Mouse (Mus musculus) heart, embryonic 10.5 days (tissue): ENCODE measurements around the gene Ehbp1. TPM values are rescaled to one million over a fixed set of nuclear protein-coding genes. Genes with fewer than 3 reads are reported as not detected.
A peak's percentile ranks its signal among the peaks of the same experiment; 100 is the strongest.

Source experiments
- DNase-seq: peaks from one replicate; pipeline ENCODE4 v3.0.0-alpha.2; 2017; ENCODE audit warnings: low spot score
- H3K27ac ChIP-seq: fragments of 300-500 bp; sonication (generic); 2 replicates; pipeline ENCODE4 v1.5.1; 2016; ENCODE audit warnings: mild to moderate bottlenecking
- H3K27me3 ChIP-seq: fragments of 300-500 bp; sonication (generic); 2 replicates; pipeline ENCODE4 v1.6.1; 2016; ENCODE audit warnings: mild to moderate bottlenecking; ENCODE audit not compliant: poor library complexity, insufficient read depth, severe bottlenecking
- H3K36me3 ChIP-seq: fragments of 300-500 bp; sonication (generic); 2 replicates; pipeline ENCODE4 v1.6.1; 2016; ENCODE audit warnings: mild to moderate bottlenecking, moderate library complexity
- H3K4me1 ChIP-seq: fragments of 300-500 bp; sonication (generic); 2 replicates; pipeline ENCODE4 v1.6.1; 2016; ENCODE audit warnings: mild to moderate bottlenecking
- H3K4me3 ChIP-seq: fragments of 300-500 bp; sonication (generic); 2 replicates; pipeline ENCODE4 v1.5.1; 2016; ENCODE audit warnings: mild to moderate bottlenecking, moderate library complexity
- H3K9me3 ChIP-seq: fragments of 300-500 bp; sonication (generic); 2 replicates; pipeline ENCODE4 v1.6.1; 2016; ENCODE audit warnings: mild to moderate bottlenecking, moderate library complexity
- WGBS: fragments of 180-500 bp; shearing (Covaris S2); methylation state at CpG from one replicate; pipeline ENCODE4 v1.1.7; 2016; 5-methylcytosine and 5-hydroxymethylcytosine counted together
- polyA plus RNA-seq: library from polyadenylated mRNA; unstranded; fragments of >200 nt; fragmentation: Nextera tagmentation; extraction: Ambion mirVana; gene quantifications from 2 replicates; pipeline ENCODE4 v1.2.1, GENCODE M21; 2016

Gene Ehbp1
- 10.6 and 14.1 TPM in 2 replicates for polyA plus RNA-seq

DNA sequence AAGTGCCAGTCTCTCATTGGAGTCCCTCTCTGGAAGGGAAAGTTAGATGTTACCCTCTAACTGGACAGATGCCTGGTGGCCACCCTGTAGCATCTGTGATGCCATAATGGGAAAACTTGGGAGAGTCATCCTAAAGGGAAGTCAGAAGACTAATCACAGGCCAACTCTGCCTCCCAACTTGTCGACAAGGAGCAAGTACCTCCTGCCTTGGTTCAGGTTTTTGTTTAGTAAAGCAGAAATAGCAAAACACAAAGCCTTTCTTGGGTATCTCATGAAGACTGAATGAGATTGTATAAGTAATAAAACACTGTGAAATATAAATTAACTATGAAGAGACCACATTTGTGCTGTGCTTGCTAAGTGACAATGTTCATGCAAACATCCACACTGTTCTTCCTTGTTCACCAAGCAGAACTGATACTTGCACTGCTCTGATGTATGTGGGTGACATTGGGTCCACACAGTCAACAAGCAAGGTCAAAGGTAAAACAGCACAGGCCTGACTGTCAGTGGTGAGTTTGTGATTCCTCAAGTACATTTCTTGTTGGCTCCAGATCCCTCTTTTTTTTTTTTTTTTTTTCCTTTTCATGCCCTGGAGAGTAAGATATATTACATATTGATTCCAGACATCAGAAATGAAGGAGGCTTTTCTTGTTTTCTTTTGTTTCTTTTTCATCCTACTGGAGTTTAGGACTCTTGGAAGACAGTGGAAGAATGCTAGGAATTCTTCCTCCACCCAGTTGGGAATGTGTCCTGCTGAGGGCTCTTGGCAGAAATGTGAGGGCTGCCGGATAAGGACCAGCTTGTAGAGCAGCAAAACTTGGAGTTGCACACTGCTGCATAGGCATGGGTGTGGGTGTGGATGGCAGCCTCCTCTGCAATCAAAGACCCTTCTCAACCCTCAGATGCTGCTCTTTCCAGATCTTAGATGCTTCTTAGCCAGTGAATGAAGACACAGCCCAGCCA is at the start of gene Ehbp1:
Gene Ehbp1, minus strand, starts transcription at position 51 of the 966 bp plus-strand sequence.
- peaks cover 6% of the 10 kb centered on the region; the same call in 1 of the 2 replicates for H3K4me1 ChIP-seq
- 51% methylated on average over 2 of the region's 2 CpGs for WGBS
- H3K36me3 ChIP-seq = no peaks in the 10 kb centered on the region
- no peaks in the 10 kb centered on the region for H3K27me3 ChIP-seq
- DNase-seq = no peak
- no peak within 1 kb of the TSS for H3K4me3 ChIP-seq
- H3K27ac ChIP-seq = 0 out of 2 replicates have a peak within 1 kb of the TSS, but pooled peaks have one; percentile 16
- no peaks in the 10 kb centered on the region for H3K9me3 ChIP-seq

DNA sequence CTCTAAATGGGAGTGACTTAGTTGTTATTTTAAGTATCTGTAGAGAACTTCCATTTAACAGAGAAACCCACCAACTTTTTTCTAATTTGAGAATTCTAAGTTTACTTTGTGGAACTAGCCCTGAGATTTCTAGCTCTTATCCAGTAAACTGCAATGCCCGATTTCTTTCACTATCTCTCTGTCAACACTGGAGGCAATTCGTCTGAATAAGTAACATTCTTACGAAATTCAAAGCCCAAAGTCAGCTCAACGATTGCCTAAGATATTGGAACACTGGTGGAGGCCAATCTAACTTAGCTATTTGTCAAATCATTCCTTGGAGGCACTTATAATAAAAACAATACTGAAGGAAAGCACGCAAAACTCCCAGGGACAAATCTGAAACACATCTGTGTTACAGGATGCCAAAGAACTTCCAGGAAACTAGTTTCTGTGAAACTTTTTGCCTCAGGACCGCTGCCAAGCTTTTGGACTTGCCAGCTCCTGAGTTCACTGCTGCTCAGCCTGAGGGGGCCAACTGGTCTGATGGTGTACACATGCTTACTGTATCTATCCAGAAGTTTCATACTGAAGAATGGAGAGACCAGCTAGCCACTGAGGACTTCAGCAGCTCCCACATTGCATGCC is 45.5 kb upstream of the Ehbp1 start:
- H3K4me3 ChIP-seq = no peak overlapping the region
- no peaks in the 10 kb centered on the region for H3K4me1 ChIP-seq
- no peak for DNase-seq
- no peaks in the 10 kb centered on the region for H3K27me3 ChIP-seq
- H3K27ac ChIP-seq = no peak overlapping the region
- WGBS = 75% methylated on average over 6 of the region's 6 CpGs
- H3K9me3 ChIP-seq = no peaks in the 10 kb centered on the region
- H3K36me3 ChIP-seq = no peaks in the 10 kb centered on the region

DNA sequence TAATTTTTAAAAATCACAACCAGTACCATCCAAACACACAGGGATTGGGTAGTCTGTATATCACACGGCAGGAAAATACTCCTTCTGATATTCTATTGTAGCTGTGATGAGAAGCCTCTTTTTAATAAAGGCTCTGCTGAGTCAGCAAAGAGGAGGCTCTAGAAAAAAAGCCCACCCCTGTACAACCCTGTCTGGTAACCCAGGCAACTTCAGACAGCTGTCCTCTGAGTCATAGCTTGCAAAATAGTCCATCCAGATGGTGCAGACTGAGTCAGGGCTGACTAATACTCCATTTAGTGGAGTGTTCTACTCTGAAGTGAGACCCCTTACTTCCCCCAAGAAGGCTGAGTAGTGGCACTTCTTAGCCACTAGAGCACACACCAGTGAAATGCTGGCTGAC is 41.4 kb upstream of the Ehbp1 start:
- H3K9me3 ChIP-seq = no peaks in the 10 kb centered on the region
- H3K4me1 ChIP-seq = no peaks in the 10 kb centered on the region
- no peaks in the 10 kb centered on the region for H3K36me3 ChIP-seq
- H3K27me3 ChIP-seq = no peaks in the 10 kb centered on the region
- no peak for DNase-seq
- no peak overlapping the region for H3K4me3 ChIP-seq
- 66% methylated on average over 1 of the region's 1 CpGs for WGBS
- no peak overlapping the region for H3K27ac ChIP-seq

DNA sequence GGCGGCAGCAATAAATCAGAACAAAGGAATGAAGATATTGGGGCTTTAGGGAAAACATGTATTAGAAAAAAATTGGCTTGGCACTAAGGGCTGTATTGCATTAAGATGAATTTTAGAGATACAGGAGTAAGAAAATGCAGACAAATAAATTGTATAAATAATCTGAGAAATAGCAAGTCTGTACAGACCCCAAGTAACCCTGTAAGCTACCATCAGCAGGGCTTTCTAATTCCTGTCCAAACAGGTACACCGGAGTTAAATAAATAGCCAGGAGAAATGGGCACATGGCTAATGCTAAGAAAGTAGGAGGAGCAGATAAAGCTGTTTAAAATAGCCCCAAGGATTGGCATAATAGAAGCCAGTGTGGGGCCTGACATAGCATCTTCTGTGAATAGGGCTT is 32.7 kb upstream of the Ehbp1 start:
- H3K27me3 ChIP-seq = peaks cover 5% of the 10 kb centered on the region; the same call in 1 of the 2 replicates
- H3K9me3 ChIP-seq = no peaks in the 10 kb centered on the region
- H3K27ac ChIP-seq = no peak overlapping the region
- H3K4me3 ChIP-seq = no peak overlapping the region
- no peaks in the 10 kb centered on the region for H3K4me1 ChIP-seq
- H3K36me3 ChIP-seq = no peaks in the 10 kb centered on the region
- DNase-seq = no peak
- WGBS = 79% methylated on average over 2 of the region's 2 CpGs

DNA sequence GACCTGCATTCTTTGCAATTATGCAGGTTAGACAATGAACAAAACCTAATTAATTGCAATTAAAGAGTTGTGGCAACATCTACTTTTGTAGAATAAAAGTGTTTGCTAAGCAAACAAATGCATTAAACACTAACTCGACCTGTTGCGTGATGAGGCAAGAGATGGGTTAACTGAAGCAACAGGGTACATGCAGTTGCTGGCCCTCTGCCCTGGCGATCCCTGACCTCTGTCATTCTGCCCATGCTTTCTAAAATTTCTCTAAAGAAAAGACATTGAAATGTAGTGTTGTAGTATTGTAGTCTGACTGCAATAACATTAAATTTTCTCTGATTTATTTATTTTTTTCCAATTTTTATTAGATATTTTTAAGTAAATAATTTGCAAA is 31.2 kb upstream of the Ehbp1 start:
- H3K9me3 ChIP-seq = no peaks in the 10 kb centered on the region
- H3K36me3 ChIP-seq = no peaks in the 10 kb centered on the region
- H3K27ac ChIP-seq = no peak overlapping the region
- H3K4me3 ChIP-seq = no peak overlapping the region
- H3K4me1 ChIP-seq = no peaks in the 10 kb centered on the region
- WGBS = 81% methylated on average over 3 of the region's 3 CpGs
- no peak for DNase-seq
- peaks cover 5% of the 10 kb centered on the region; the same call in 1 of the 2 replicates for H3K27me3 ChIP-seq

DNA sequence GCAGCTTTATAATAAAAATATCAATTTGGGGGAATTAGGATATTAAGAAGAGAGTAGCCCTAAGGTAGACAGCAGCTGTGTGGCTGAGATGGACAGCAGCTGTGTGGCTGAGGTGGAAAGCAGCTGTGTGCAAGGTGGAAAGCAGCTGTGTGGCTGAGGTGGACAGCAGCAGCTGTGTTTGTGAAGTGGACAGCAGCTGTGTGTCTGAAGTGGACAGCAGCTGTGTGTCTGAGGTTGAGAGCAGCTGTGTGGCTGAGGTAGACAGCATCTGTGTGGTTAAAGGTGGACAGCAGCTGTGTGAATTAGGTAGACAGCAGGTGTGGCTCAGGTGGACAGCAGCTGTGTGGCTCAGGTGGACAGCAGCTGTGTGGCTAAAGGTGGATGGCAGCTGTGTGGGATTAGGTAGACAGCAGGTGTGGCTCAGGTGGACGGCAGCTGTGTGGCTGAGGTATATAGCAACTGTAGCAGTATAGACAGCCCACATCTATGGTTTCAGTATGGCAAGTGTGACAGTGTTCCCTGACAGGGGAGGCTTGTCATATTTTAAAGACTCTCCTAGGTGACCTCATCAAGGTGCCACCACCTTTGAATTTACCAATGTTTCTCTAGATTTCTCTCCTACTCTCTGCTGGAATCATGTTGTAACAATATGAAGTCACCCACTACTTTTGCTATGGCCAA is 30.7 kb upstream of the Ehbp1 start:
- Histone ChIP-seq H3K27ac (no peak overlapping the region), H3K9me3 (no peaks in the 10 kb centered on the region), H3K4me3 (no peak overlapping the region), H3K27me3 (peaks cover 5% of the 10 kb centered on the region; the same call in 1 of the 2 replicates), H3K4me1 (no peaks in the 10 kb centered on the region), H3K36me3 (no peaks in the 10 kb centered on the region)
- DNase-seq = no peak
- WGBS = 70% methylated on average over 1 of the region's 1 CpGs

DNA sequence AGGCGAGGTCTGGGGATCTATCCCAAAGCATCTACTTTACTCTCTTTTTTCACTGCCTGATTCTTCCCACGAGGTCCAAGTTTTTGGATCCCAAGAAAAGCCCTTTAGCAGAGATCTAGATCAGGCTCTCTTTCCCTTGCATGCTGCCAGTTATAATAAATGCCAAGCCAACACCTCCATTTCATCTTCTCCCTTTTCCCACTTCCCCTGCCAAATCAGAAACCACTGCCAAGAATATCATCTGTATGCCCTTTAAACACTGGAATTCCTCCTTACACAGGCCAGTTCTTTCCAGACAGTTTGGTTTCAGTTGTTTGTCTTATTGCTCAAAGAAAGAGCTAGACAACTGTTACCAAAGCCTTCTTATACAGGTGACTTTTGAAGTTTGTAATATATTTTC is 27.7 kb upstream of the Ehbp1 start:
- H3K27ac ChIP-seq = no peak overlapping the region
- 69% methylated on average over 2 of the region's 2 CpGs for WGBS
- H3K9me3 ChIP-seq = no peaks in the 10 kb centered on the region
- no peak overlapping the region for H3K4me3 ChIP-seq
- no peaks in the 10 kb centered on the region for H3K27me3 ChIP-seq
- no peaks in the 10 kb centered on the region for H3K4me1 ChIP-seq
- no peak for DNase-seq
- H3K36me3 ChIP-seq = no peaks in the 10 kb centered on the region

DNA sequence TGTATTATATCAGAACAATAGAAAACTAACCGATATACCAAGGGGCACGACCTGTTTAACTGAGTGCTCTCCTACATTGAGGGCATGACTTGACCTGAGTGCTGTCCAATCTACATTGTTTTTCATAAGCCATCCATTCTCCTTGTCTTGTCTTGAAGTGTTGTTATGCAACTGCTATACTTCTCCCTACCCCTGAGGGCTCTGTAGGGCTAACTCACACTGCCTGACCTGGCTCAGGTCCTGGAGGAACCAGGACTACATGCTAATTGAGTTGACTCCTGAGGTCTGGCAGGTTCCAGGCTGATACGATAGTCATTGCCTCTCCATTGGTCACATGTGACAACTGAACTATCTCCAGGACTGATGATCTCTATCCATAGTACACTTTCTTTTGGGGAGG is 26.5 kb upstream of the Ehbp1 start:
- 81% methylated on average over 3 of the region's 3 CpGs for WGBS
- H3K27ac ChIP-seq = no peak overlapping the region
- H3K9me3 ChIP-seq = no peaks in the 10 kb centered on the region
- no peaks in the 10 kb centered on the region for H3K36me3 ChIP-seq
- no peaks in the 10 kb centered on the region for H3K27me3 ChIP-seq
- DNase-seq = no peak
- H3K4me1 ChIP-seq = no peaks in the 10 kb centered on the region
- no peak overlapping the region for H3K4me3 ChIP-seq

DNA sequence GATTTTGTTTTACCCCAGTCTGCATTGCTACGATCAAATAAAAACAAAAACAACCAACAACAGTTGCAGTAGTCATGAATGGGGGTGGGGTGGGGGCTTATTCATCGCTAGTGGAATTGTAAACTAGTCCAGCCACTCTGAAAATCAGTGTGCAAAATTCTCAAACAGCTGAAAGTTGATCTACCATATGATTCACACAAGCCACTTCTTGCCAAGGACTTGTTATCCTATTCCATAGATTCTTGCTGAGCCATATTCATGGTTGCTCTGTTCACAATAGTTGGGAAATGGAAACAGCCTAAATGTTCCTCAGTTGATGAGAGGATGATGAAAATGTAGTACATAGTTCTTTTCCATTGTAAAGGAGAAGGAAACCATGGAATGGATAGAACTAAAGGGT is 24.4 kb upstream of the Ehbp1 start:
- Histone ChIP-seq H3K4me3 (no peak overlapping the region), H3K27ac (no peak overlapping the region), H3K27me3 (no peaks in the 10 kb centered on the region), H3K4me1 (no peaks in the 10 kb centered on the region), H3K9me3 (no peaks in the 10 kb centered on the region), H3K36me3 (no peaks in the 10 kb centered on the region)
- DNase-seq = no peak
- WGBS = 72% methylated on average over 2 of the region's 2 CpGs

DNA sequence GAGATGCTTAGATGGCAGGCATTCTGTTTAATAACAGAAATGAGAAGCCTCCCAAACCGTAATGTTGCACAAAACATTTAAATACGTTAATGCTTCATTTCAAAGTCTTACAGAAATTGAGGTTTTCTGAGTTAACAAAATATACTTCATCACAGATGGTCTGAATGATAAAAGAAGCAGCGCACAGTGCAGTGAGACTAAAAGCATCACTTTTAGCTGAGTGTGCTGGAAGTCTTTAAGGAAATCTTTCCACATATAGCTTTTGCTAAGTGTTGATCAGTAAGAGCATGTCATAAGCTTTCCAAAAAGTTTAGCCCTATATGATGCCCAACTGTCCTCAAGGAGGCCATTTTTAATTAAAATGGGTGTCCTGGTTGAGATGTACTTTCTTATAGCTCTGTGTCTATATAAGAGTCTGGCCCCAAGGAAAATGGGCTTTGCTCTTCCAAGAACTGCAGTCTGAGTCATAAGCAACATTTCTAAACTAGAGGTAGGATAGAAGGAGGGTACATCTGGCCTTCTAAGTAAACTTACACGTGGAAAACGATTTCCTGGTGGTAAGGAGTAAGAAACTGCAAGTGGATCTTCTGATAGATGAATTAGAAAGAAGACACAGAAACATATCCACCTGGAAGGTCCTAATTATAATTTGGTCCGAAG is 12.0 kb upstream of the Ehbp1 start:
- no peak overlapping the region for H3K27ac ChIP-seq
- DNase-seq = no peak
- no peaks in the 10 kb centered on the region for H3K4me1 ChIP-seq
- 84% methylated on average over 6 of the region's 6 CpGs for WGBS
- no peaks in the 10 kb centered on the region for H3K9me3 ChIP-seq
- H3K4me3 ChIP-seq = no peak overlapping the region
- H3K36me3 ChIP-seq = no peaks in the 10 kb centered on the region
- H3K27me3 ChIP-seq = no peaks in the 10 kb centered on the region

DNA sequence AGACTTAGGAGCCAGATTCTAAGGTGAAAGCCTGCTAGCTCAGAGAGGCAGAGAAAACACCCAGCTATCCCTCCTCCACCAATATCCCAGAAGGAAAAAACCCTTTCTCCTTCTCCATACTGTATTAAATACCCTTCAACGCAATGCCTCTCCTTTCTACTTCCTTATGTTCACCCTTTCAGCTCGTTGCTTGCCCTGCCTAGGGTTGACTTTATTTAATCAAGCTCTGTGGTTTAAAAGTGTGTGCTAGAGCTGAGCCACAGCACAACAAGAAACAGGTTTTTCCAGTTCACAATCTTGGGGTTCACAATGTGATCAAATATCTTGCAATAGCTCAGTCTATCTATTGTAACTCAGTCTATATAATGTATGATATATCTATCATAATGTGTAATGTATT is 7.9 kb upstream of the Ehbp1 start:
- no peak for DNase-seq
- Histone ChIP-seq H3K36me3 (no peaks in the 10 kb centered on the region), H3K4me3 (no peak overlapping the region), H3K9me3 (no peaks in the 10 kb centered on the region), H3K27ac (no peak overlapping the region), H3K27me3 (no peaks in the 10 kb centered on the region), H3K4me1 (no peaks in the 10 kb centered on the region)
- WGBS = 71% methylated on average over 2 of the region's 2 CpGs

DNA sequence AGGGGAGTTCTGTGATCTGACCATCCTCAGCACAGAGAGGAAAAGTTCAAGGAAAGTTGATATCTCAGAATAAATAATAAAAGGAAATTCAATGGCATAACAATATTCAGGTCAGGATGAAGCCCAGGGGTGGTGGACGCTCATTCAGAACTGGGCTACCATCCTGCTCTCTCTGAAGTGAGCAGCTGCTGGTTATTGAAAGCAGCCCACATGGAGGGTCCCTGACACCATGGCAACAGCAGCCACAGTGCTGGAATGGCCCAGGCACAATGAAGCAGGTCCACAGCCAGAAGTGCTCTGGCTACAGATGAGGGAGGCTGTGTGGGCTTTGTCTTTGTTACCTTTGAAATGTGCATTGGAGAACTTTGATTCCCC is 6.4 kb upstream of the Ehbp1 start:
- Histone ChIP-seq H3K9me3 (no peaks in the 10 kb centered on the region), H3K4me1 (no peaks in the 10 kb centered on the region), H3K27me3 (no peaks in the 10 kb centered on the region), H3K27ac (no peak overlapping the region), H3K4me3 (no peak overlapping the region), H3K36me3 (no peaks in the 10 kb centered on the region)
- WGBS = 62% methylated on average over 1 of the region's 1 CpGs
- no peak for DNase-seq
